14 mouse cellular contexts compared by ENCODE assay signal in genomic region chr11:36153011-36153410, GRCm38 (mm10).
DNase-seq lines count a peak whose midpoint lies in the region; ATAC-seq and TF ChIP-seq lines count a peak whose summit lies in the region.
"Had no signal": no experiment of that assay in that cellular context is flagged by ENCODE, and none has a peak within 500 bp of the region (broad histone marks: within the 10 kb centered on the region; RNA-seq: fewer than 3 reads in every experiment).

No protein-coding gene starts in this region.

- no peak for TF ChIP-seq CTCF in brain, embryonic 14.5 days (IDR thresholded peaks at IDR 0.05; ENCODE audit: borderline replicate concordance, extremely low read depth, insufficient read depth, insufficient read length)

- no peaks in the 10 kb centered on the region for H3K27me3 ChIP-seq in hindbrain, embryonic 16.5 days (replicated peaks; ENCODE audit: control insufficient read depth, insufficient read depth, low read length)
- no peaks in the 10 kb centered on the region for H3K27me3 ChIP-seq in hindbrain, embryonic 14.5 days (ENCODE audit: control insufficient read depth, insufficient read depth, low read length)
- no peaks in the 10 kb centered on the region for H3K27me3 ChIP-seq in midbrain, embryonic 12.5 days

- ATAC-seq in hindbrain, embryonic 16.5 days: peak; percentile 29; the same call in 1 of the 2 replicates
- no peak for ATAC-seq in hindbrain, embryonic 14.5 days (ENCODE audit: low FRiP score)
- no peak for ATAC-seq in midbrain, embryonic 12.5 days (ENCODE audit: low FRiP score, low read depth)
- ATAC-seq in megakaryocyte-erythroid progenitor cell, adult 5-6 weeks (replicated peaks; ENCODE audit: low FRiP score, low TSS enrichment, poor library complexity, severe bottlenecking): no peak
- ATAC-seq: activated CD4-positive, CD25-positive, alpha-beta regulatory T cell, adult 4 months had no signal

- no peak overlapping the region for H3K27ac ChIP-seq in hindbrain, embryonic 16.5 days (ENCODE audit: low read depth, low read length)
- no peak overlapping the region for H3K27ac ChIP-seq in hindbrain, embryonic 14.5 days
- H3K27ac ChIP-seq in midbrain, embryonic 12.5 days (replicated peaks): no peak overlapping the region
- H3K27ac ChIP-seq: heart, embryonic 10.5 days; left cerebral cortex, adult 2 months had no signal

- DNase-seq in embryo, embryonic 9.5 days (ENCODE audit: extremely low spot score): peak; percentile 14
- no peak for DNase-seq in embryo, embryonic 10.5 days (ENCODE audit: low spot score)
- DNase-seq in hindbrain, embryonic 14.5 days (ENCODE audit: low spot score): no peak
- DNase-seq in brain, embryonic 14.5 days (ENCODE audit: low read depth): peak; percentile 45
- DNase-seq in ovary, postnatal 36 days (ENCODE audit: low spot score): no peak
- DNase-seq: lung, adult 18-20 months; spleen, adult 18-20 months; thymus, adult 2 months had no signal

- no peak overlapping the region; the same call in 1 of the 2 replicates for H3K9ac ChIP-seq in hindbrain, embryonic 16.5 days (ENCODE audit: low read depth, low read length)
- no peak overlapping the region for H3K9ac ChIP-seq in hindbrain, embryonic 14.5 days
- no peak overlapping the region for H3K9ac ChIP-seq in midbrain, embryonic 12.5 days (replicated peaks)

- 22% methylated on average over 9 of the region's 9 CpGs for WGBS in hindbrain, embryonic 16.5 days
- 23% methylated on average over 9 of the region's 9 CpGs for WGBS in hindbrain, embryonic 14.5 days
- WGBS in midbrain, embryonic 12.5 days: 16% methylated on average over 9 of the region's 9 CpGs

- no peak for TF ChIP-seq POLR2A in brain, embryonic 14.5 days (IDR thresholded peaks at IDR 0.05; ENCODE audit: borderline replicate concordance, extremely low read depth, insufficient read depth, insufficient read length, poor library complexity, severe bottlenecking)

- no peak overlapping the region for H3K4me3 ChIP-seq in hindbrain, embryonic 16.5 days (ENCODE audit: low read length)
- no peak overlapping the region for H3K4me3 ChIP-seq in hindbrain, embryonic 14.5 days (replicated peaks; ENCODE audit: low read length)
- no peak overlapping the region for H3K4me3 ChIP-seq in midbrain, embryonic 12.5 days
- H3K4me3 ChIP-seq: left cerebral cortex, adult 2 months had no signal

- peaks cover 12% of the 10 kb centered on the region for H3K4me1 ChIP-seq in hindbrain, embryonic 16.5 days (ENCODE audit: control insufficient read depth, insufficient read depth, low read depth, low read length)
- peaks cover 12% of the 10 kb centered on the region for H3K4me1 ChIP-seq in hindbrain, embryonic 14.5 days (replicated peaks; ENCODE audit: control insufficient read depth, insufficient read depth, low read length)
- peaks cover 14% of the 10 kb centered on the region for H3K4me1 ChIP-seq in midbrain, embryonic 12.5 days

- H3K4me2 ChIP-seq in hindbrain, embryonic 16.5 days (ENCODE audit: low read length): peak overlapping the region; percentile 36
- H3K4me2 ChIP-seq in hindbrain, embryonic 14.5 days (replicated peaks): no peak overlapping the region
- peak overlapping the region; percentile 26; the same call in 1 of the 2 replicates for H3K4me2 ChIP-seq in midbrain, embryonic 12.5 days (replicated peaks)

- no peaks in the 10 kb centered on the region for H3K36me3 ChIP-seq in hindbrain, embryonic 16.5 days (ENCODE audit: control insufficient read depth, insufficient read depth, low read length)
- no peaks in the 10 kb centered on the region for H3K36me3 ChIP-seq in hindbrain, embryonic 14.5 days (replicated peaks; ENCODE audit: control insufficient read depth, insufficient read depth)
- no peaks in the 10 kb centered on the region for H3K36me3 ChIP-seq in midbrain, embryonic 12.5 days
- H3K36me3 ChIP-seq: heart, embryonic 10.5 days had no signal

- H3K9me3 ChIP-seq in hindbrain, embryonic 16.5 days (ENCODE audit: control insufficient read depth, low read length): no peaks in the 10 kb centered on the region
- no peaks in the 10 kb centered on the region for H3K9me3 ChIP-seq in hindbrain, embryonic 14.5 days (ENCODE audit: control insufficient read depth, low read length)
- H3K9me3 ChIP-seq in midbrain, embryonic 12.5 days: no peaks in the 10 kb centered on the region
- H3K9me3 ChIP-seq: heart, embryonic 10.5 days had no signal

Comparison
In these comparisons a context has a peak if more than half of its experiments do, and no peak if none do; other contexts are left out.
1. DNase-seq: peak in embryo, embryonic 9.5 days (single experiment) and brain, embryonic 14.5 days (single experiment); none in embryo, embryonic 10.5 days (single experiment), hindbrain, embryonic 14.5 days (single experiment) and ovary, postnatal 36 days (single experiment).